Mouse (Mus musculus): Measurements from ENCODE around the gene Prkcd. TPM values are rescaled to one million over a fixed set of nuclear protein-coding genes. Genes with fewer than 3 reads are reported as not detected.

Gene Prkcd
- 10 to 100 TPM; 39.5 to 41.4 TPM for total RNA-seq (2021)

- intact Hi-C loops (cut with DNase I): no loop called here
- DNase-seq: peak; percentile 59
Observed at GRCm38 (mm10) chr14:30625856-30626726, at the start of gene Prkcd. Gene Prkcd, minus strand, starts transcription at chr14:30626210.

GRCm38 (mm10) chr14:30674947-30675346 is 48.9 kb upstream of the Prkcd start:
- intact Hi-C loops (cut with DNase I): loop anchor here (5.0 kb wide), 1 partner anchor 83 kb away; no protein-coding TSS in a partner anchor
- no peak for DNase-seq

- intact Hi-C loops (cut with DNase I): loop anchor here (5.0 kb wide), 1 partner anchor 80 kb away; no protein-coding TSS in a partner anchor
- DNase-seq: peak; percentile 90
Observed at GRCm38 (mm10) chr14:30671986-30672312, 45.9 kb upstream of the Prkcd start.

- DNase-seq: no peak
- intact Hi-C loops (cut with DNase I): loop anchor here (5.0 kb wide), 1 partner anchor 79 kb away; no protein-coding TSS in a partner anchor
Observed at GRCm38 (mm10) chr14:30671095-30671985, 45.3 kb upstream of the Prkcd start.

- no peak for DNase-seq
- intact Hi-C loops (cut with DNase I): loop anchor here (5.0 kb wide), 1 partner anchor 78 kb away; no protein-coding TSS in a partner anchor
Observed at GRCm38 (mm10) chr14:30670161-30670560, 44.2 kb upstream of the Prkcd start.

- intact Hi-C loops (cut with DNase I): no loop called here
- no peak for DNase-seq
Observed at GRCm38 (mm10) chr14:30666604-30667003, 40.6 kb upstream of the Prkcd start.

GRCm38 (mm10) chr14:30666061-30666460 is 40.1 kb upstream of the Prkcd start:
- no peak for DNase-seq
- intact Hi-C loops (cut with DNase I): no loop called here

- intact Hi-C loops (cut with DNase I): no loop called here
- DNase-seq: no peak
Observed at GRCm38 (mm10) chr14:30655531-30655930, 29.5 kb upstream of the Prkcd start.

GRCm38 (mm10) chr14:30654691-30655228 is 28.8 kb upstream of the Prkcd start:
- DNase-seq: no peak
- intact Hi-C loops (cut with DNase I): no loop called here

GRCm38 (mm10) chr14:30653943-30654659 is 28.1 kb upstream of the Prkcd start, which contains the start of gene Rft1:
Gene Rft1, plus strand, starts transcription at chr14:30654360.
- DNase-seq: peak; percentile 98
- intact Hi-C loops (cut with DNase I): no loop called here

GRCm38 (mm10) chr14:30650969-30651368 is 25.0 kb upstream of the Prkcd start:
- intact Hi-C loops (cut with DNase I): no loop called here
- DNase-seq: peak; percentile 74

GRCm38 (mm10) chr14:30649745-30650144 is 23.7 kb upstream of the Prkcd start:
- no peak for DNase-seq
- intact Hi-C loops (cut with DNase I): no loop called here

- DNase-seq: no peak
- intact Hi-C loops (cut with DNase I): no loop called here
Observed at GRCm38 (mm10) chr14:30648478-30648877, 22.5 kb upstream of the Prkcd start.

- DNase-seq: no peak
- intact Hi-C loops (cut with DNase I): no loop called here
Observed at GRCm38 (mm10) chr14:30646486-30646885, 20.5 kb upstream of the Prkcd start.

GRCm38 (mm10) chr14:30645066-30645465 is 19.1 kb upstream of the Prkcd start:
- peak; percentile 65 for DNase-seq

GRCm38 (mm10) chr14:30644026-30644425 is 18.0 kb upstream of the Prkcd start:
- DNase-seq: no peak

More at GRCm38 (mm10) chr14:30645066-30645465, 19.1 kb upstream of the Prkcd start:
- intact Hi-C loops (cut with DNase I): no loop called here

GRCm38 (mm10) chr14:30641748-30642147 is 15.7 kb upstream of the Prkcd start:
- intact Hi-C loops (cut with DNase I): no loop called here
- no peak for DNase-seq

More at GRCm38 (mm10) chr14:30644026-30644425, 18.0 kb upstream of the Prkcd start:
- intact Hi-C loops (cut with DNase I): no loop called here

- intact Hi-C loops (cut with DNase I): no loop called here
- no peak for DNase-seq
Observed at GRCm38 (mm10) chr14:30638686-30639085, 12.7 kb upstream of the Prkcd start.

- no peak for DNase-seq
Observed at GRCm38 (mm10) chr14:30638009-30638408, 12.0 kb upstream of the Prkcd start.

GRCm38 (mm10) chr14:30637087-30637486 is 11.1 kb upstream of the Prkcd start:
- DNase-seq: no peak
- intact Hi-C loops (cut with DNase I): no loop called here

More at GRCm38 (mm10) chr14:30638009-30638408, 12.0 kb upstream of the Prkcd start:
- intact Hi-C loops (cut with DNase I): no loop called here
